Mouse (Mus musculus): ENCODE results near the gene Uvrag.

Uvrag gene

DNA sequence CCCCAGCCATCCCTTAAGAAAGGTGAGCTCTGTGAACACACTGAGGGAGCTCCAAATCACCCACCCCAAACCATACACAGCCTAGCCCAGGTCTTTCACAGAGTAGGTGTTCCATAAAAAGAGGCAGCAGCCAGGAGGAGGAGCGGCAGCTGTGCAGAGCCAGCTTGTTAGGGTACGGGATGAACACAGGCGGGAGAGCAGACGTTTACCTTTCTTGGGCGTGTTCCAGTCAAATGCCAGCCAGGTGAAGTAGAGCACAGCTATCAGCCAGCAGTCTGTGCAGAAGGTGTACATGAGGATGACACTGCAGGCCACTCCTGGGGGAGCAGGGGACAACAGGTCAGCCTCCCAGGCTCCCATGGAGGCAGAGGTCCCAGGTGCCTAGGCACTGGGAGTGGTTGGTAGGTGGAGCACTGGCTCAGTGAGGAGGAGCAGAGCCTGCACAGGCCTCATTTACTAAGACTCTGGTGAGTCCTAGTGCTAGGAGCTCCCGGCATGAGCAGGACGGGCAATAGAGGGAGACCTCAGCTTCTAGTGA lies 24.0 kb upstream of the Uvrag start:
- no peak for DNase-seq

DNA sequence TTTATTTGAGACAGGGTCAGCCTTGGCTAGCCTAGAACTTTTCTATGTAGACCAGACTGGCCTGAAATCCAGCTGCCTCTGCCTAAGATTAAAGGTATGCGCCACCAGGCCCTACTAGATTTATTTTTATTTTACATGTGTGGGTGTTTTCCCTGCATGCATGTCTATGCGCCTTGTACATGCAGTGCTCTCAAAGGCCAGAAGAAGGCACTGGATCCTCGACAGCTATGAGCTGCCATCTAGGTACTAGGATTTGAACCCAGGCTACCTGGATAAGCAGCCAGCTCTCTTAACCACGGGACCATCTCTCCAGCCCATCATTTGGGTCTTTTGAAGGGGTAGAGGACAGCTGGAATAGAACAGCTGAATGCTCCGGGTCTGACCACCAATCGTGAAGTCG lies 21.5 kb upstream of the Uvrag start:
- DNase-seq: no peak

DNA sequence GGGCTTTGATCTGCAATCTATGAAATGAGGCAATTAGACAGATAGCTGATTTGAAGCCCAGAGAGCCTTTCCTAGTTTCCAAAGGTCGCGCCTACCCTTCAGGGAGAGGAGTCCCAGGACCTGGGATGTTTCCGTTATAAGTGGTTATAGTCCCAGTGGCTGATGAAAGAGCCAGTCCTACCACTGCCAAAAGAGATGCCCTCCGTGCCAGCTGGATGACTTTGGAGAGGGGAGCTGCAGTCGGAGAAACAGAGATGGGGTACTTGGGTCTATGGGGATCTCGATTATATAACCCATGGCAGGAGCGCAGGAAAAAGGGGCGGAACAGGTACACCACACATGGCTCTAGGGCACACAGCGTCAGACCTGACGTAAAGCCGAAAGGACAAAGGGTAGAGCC lies 21.0 kb upstream of the Uvrag start:
- DNase-seq: no peak

DNA sequence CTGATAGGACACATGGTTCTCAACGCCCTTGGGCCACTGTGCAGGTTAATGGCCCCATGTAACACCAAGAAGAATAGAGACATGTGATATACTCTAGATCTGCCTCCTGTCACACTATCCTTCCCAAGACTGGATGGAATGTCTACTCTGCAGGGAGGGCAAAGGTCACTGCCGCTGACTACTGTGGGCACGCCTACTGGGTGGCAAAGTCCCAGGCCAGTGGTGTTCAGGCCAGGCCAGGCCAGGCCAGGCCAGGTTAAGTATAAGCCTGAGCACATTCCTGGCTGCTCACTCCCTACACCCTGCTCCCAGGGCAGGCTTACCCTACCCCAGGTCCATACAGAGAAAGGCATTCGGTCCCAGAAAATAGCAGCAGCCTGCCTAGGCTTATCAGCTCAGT lies 20.6 kb upstream of the Uvrag start:
- DNase-seq: peak; percentile 94

DNA sequence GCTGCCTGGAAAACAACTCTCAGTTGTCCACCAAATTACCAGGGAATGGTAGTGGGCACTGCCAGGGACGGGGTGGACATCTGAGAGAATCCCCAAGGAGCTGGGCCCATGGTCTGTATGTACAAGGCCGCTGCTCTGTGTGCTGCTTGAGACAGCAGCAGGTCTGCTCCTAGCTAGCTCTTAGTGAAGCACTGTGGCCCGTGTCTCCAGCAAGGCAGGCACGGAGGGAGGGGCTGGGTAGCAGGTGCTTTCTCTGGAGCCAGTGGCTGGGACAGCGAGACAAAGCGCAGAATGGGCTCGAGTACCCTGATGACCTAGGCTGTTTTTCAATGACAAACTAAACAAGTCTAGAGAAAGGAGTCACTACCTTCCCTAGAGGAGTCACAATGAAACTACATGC lies 20.1 kb upstream of the Uvrag start:
- DNase-seq: no peak

DNA sequence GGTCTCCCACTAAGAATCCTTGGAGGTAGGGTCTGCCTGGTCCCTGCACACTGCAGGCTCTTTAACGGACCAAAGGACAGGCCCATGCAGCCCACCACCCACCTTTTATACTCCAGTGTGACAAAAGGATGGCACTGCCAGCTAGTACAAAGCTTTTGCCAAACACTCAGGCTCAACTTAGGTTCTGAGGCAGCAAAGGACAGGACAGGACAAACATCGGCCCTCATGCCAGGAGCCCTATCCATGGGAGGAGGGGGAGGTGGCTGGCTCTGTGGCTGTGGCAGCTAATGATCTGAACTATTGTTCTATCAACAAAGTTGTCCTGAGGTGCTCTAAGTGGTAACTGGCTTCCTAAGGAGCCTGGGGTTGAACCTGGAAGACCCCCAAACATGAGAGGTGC lies 18.5 kb upstream of the Uvrag start:
- no peak for DNase-seq

DNA sequence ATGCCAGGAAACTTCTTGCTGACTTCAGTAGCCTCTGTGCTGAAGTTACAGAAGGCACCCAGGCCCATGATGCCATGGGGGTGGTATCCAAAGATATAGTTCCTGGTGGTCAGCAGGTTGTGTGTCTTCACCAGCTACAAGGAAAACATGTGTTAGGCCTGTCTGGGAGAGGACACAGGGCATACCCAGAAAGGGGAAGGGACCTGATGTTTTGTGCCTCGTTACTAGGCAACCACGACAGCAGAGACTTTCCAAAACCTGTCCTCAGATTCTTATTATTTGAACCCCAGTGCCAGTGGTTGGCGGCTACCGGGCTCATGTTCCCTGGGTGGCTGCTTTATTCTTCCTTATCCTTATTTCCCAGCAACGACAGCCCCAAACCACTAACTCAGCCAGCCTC lies 18.0 kb upstream of the Uvrag start:
- no peak for DNase-seq

DNA sequence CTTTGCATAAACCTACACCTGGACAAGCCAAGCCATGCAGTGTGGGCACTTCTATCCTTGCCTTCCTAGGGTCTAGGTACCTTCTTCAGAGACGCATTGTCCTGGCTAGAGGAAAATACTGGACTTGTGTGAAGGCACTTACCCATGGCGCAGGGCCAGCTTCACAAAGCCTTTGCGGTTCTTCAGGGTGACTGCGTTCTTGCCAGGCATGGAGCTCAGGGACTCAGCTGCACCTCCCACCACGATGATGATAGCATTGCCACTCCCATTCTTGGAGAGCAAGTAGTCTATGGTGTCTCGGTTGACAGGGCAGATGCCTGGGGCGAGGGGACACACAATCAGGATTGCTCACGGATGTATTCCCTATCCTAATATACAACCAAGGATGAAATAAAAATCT lies 17.1 kb upstream of the Uvrag start:
- no peak for DNase-seq

DNA sequence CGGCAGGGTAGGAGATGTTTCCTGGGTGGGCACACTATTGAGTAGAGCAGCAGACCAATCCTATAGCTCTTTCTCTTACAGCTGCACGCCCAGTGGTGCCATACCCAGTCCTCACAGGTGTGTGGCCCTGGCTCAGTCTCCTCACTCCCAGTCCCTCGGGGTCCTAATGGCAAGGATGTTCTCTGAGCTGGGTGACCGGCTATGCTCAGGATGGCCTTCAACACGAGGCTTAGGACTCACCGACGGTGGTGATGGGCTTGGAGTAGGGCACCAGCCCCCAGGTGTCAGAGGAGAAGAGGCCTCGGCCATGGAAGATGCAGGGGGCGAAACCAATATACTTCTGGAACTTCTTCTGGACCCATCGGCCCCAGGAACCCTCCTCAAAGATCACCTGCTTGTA lies 15.8 kb upstream of the Uvrag start:
- DNase-seq: no peak

DNA sequence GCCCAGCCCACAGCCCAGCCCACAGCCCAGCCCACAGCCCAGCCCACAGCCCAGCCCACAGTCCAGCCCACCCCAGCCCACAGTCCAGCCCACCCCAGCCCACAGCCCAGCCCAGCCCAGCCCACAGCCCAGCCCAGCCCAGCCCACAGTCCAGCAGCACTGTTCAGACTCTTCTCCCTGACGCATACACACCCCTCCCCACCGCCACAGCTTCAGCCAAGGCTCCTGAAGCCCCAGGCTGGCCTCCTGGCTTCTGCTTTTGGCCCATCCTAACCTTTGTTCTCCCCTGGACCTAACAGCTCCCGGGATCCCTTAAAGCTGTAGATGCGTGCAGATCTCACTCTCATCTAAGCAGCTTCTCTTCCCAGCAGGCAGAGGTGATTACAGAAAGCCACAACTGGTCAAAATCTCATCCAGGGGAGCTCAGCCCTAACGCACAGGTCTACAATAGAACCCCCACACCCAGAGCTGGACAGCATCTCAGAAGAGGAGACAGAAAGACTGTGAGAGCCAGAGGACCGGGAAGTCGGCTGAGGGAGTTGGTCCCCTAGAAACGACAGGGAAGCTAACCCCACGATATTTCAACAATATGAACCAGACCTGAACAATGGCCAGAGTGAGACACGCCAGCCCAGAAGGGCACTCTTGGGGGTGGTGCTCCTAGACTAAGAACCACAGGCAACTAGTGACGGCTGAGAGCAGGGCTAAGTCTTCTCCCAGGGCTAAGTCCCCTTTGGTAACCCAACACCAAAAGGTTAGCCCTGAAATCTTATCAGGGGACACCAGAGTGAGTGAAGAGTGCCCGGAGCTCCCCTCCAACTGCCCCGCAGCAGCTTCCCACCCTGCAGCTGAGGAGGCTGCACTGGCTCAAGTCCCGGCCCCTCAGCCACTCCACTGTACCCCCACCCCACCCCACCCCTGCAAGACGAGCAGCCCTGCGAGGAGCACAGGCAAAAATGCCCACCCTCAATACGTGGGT lies 14.7 kb upstream of the Uvrag start:
- DNase-seq: peak; percentile 61 to 74

DNA sequence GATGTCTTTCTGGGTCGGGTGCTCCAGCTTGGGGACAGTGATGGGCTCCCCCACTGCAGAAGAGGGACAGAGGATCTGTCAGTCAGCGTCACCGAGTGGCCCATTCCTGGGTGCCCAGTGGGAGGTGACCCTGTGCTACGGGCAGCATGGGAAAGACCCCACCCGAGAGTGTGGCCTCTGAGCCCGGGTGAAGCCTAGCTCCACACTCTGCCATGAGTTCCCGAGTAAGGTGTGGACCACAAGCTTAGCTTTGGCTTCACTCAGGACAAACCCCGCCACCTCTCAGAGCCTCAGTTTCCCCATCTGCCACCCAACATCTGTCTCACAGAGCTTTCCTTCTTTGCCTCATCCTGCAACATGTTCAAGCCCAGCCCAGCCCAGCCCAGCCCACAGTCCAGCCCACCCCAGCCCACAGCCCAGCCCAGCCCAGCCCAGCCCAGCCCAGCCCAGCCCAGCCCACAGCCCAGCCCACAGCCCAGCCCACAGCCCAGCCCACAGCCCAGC lies 13.8 kb upstream of the Uvrag start:
- no peak for DNase-seq

DNA sequence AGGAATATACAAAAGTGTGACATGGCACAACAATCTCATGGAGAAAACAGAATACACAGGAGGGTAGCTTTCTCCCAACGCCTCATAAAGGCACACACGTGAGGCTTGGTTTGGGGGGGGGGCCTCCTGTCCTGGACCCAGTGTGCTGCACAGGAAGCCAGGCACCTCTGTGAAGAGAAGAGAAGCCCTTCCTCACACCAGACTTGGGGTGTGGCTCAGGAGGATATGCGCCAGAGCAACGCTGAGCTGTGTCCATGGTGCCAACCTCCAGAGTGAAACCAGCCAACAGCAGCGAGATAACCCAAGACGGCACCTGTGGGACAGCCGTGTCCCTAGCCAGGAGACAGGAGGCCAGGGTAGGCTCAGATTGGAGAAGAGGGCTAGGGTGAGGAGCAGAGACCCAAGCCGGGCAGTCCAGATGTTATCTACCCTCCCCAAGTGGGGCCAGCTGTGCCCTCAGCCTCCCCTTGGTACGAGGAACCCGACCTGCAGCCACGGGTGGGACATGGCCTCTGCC lies 12.8 kb upstream of the Uvrag start:
- no peak for DNase-seq

DNA sequence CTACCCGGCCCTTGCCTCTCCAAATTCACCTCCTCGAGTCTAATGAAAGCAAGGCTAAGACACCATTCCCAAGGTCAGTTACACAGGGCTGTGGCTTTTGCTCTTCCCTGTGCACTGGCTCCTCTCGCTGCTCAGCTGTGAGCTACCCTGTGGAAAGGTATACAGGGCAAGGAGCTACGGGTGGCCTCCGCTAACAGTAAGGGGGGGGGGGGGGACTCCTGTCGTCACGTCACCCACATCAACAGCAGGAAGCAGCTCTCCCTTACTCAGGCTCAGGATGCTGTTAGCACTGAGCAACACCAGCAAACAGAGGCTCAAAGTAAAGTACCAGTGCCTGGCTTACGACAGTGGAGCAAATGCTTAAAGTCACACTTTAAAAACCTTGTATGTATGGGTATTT lies 11.8 kb upstream of the Uvrag start:
- DNase-seq: no peak

DNA sequence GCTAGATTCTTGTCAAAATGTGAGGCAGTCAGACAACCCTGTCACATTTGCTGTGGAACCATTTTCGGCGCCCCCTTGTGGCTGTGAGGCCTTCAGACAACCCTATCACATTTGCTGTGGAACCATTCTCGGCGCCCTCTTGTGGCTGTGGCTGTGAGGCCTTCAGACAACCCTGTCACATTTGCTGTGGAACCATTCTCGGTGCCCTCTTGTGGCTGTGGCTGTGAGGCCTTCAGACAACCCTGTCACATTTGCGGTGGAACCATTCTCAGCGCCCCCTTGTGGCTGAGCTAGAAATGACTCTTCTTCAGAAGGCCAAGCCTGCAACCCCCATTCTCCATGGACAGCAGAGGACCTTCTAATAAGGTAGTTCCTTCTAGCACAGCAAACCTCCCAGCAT lies 10.4 kb upstream of the Uvrag start:
- DNase-seq: peak; percentile 93 to 98

DNA sequence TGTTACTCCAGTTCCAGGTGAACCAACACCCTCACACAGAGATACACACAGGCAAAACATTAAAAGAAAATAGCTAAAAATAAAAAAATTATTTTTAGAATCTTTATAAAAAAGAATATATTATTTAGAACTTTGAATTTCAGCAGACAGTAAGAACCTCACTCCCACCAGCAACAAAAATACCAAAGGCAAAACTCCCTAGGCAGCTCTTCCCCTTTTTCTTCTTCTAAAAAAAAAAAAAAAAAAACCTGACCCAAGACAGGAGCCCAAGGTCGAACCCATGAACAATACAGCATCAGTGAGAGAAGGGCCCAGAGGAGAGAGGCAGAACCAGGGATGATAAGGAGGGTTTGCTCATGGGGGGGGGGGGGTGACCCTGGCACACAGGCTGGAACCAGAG lies 8.1 kb upstream of the Uvrag start:
- no peak for DNase-seq

DNA sequence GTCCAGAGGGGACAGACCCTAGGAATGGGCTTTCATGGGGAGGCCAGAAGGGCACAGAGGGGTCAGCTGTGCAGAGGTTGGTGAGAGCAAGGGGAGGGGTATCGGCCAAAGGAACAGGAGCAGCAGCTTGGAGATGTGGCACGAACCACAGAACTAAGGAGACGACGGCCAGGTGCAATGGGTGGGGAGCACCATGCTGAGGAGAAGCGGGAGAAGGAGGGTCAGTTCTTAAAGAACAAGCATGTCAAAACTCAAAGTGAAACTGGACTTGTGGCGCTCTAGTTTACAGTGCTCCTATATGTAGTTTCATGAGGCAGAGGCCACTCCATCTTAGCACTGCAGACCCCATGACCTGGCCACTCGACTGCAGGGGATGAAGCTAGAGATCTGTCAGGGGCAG lies 6.6 kb upstream of the Uvrag start:
- DNase-seq: no peak

DNA sequence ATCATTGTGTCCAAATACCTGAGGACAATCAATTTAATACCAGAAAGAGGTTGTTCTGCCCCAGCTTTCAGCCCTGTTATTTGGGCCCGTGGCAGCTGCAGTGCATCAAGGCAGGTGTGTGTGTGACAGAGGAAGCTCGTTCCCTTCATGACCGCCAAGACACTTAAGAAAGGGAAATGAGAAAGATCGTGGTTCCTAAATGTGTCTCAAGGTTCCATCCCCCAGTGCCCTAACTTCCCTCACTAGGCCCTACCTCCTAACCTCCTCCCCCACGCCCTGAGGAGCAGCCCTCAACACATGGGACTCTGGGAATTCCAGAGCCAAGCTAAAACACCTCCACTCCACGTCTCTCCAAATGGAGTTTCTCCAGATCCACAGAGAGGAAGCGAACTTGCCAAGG lies 6.0 kb upstream of the Uvrag start:
- no peak for DNase-seq

DNA sequence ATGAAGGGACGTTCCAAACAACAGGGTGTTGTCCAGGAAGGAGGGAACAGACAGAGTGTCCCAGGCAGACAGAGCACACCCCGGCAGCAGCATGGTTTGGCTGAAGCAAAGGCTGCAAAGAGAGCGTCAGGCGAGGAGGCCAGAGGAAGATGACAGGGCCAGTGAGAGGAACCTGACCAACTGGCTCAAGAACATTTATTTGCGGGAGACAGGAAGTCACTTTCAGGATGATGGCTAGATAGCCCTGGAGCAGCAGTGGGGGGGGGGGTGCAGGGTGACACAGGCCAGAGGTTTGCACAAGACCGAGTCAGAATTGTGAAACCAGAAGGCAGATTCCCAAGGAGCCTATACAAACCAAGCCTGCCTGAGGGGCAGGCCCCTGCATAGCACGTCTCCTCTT lies 5.1 kb upstream of the Uvrag start:
- DNase-seq: no peak

DNA sequence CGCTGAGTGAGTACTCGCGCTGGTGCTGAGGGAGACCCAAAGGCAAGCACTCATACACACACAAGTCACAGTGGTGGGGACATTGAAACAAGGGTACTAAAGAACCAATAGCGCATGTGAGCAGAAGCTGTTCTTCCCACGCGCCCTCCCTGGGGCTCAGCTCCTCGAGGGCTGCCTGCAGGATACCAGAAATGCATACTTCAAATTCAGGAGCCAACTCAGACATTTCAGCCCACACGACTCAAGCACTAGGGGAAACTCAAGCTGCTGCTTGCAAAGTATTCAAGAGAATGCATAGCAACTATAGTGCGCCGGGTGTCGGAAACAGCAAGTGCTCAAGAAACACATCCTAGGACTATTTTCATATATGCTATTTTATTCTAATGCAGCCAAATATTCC lies 3.7 kb upstream of the Uvrag start:
- DNase-seq: no peak

DNA sequence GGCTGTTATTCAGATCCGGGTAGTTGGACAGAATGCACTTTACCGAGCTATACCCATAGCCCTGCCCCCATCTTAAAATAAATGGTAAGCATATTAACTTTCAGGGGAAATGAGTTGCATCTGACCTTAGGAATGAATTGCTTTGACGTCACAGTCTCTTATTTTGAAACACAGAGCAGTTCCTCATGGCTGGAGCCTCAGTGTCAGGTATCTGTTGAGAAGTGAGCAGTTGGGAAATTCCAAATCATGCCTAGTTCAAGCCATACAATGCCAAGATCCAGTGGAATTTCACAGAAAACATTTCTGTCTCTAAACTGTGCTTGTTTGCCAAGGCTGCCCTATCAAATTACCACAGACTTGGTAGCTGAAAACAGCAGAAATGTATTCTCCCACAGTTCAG lies 2.3 kb upstream of the Uvrag start:
- DNase-seq: no peak

DNA sequence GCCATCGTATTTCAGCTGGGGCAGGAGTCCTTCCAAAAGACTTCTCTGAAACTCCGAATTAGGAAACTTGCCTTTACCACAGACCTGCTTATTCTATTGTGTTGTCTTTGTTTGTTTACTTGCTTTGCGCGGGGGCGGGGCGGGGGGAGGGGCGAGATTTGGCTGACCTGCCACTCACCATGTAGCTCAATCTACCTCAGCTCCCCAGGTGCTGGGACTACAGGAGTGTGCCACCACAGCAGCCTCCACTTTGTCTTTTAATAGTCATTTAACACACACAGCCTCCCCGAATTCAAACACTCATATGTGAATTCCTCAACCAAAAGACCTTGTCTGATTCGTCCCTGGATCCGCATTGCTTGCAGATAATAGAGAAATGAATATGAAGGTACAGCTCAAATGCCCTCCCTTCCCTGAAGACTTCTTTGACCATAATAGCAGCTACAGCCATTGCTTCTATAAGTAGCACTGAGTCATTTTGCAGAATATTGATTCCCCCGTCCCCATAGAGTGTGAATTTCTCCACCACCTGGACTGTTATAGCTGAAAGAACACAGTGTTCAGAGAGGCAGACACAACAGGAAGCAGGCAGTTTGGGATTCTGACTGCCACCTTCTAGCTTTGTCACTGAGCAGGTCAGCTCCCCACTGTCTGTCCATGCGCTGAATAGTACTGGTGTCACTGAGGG lies 1.1 kb upstream of the Uvrag start:
- DNase-seq: no peak

DNA sequence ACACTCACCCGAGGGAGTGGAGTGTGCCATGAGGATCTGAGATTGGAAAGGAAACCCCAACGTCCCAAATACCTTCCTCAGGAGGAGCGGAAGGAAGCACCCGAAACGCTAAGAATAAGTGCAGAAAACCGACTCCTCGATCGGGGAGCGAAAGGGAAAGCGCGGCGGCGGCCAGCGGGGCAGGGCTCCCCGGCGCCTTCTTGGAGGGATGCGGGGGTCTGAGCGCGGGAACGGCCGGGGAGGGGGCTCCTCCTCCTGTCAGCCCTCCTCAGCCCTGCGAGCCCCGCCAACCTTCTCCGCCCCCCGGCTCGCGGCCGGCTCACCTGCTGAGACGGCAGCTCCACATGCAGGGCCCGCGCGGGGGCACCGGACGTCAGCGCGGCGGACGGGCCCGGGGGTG lies 430 bp downstream of the Uvrag start:
- peak in 1 of 2 experiments; percentile 33 for DNase-seq

DNA sequence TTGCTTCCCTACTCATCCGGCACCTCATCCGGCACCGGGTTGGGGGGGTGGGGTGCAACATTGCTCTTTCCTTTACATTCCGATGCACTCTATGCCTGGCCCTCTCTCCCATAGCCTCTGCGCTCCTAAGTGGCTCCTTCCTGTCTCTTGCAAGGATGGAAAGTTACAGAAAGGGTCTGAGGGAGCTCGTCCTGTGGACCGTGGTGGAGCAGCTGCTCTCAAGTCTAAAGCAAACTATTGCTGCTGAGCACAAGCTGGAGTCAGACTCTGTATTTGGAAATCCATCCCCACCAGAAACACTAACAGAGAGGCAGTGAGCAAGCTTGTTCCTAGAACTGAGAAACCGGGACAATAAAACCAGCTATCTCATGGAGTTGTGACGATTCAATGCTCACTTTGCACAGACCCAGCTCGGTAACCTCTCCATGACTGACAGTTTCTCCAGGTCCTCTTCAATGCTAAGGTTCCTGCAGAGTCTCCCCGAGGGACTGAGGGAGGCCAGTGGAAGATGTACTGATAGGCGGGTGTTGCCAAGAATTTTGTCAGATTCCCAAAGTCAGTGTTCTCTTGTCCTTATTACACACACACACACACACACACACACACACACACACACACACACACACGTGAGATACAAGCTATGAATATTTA lies 975 bp downstream of the Uvrag start:
- DNase-seq: no peak
